Mouse (Mus musculus) hindbrain, postnatal 0 days (tissue): Measurements from ENCODE around the gene Ano9. TPM values are rescaled to one million over a fixed set of nuclear protein-coding genes. Genes with fewer than 3 reads are reported as not detected.

Experiments used
- ATAC-seq: fragments of 200-750 bp; cut with Nextera tagmentation; 2 replicates; pipeline ENCODE4 v1.8.0; 2017; ENCODE audit warnings: mild to moderate bottlenecking, moderate TSS enrichment, moderate library complexity
- DNase-seq: peaks from one replicate; pipeline ENCODE4 v3.0.0-alpha.2; 2015; ENCODE audit warnings: low spot score
- H3K27ac ChIP-seq: fragments of 300-500 bp; sonication (generic); 2 replicates; pipeline ENCODE4 v1.5.1; 2014; ENCODE audit warnings: mild to moderate bottlenecking
- H3K27me3 ChIP-seq: fragments of 300-500 bp; sonication (generic); 2 replicates; pipeline ENCODE4 v1.6.1; 2014; ENCODE audit warnings: low read length, mixed read lengths; ENCODE audit not compliant: insufficient read depth
- H3K36me3 ChIP-seq: fragments of 300-500 bp; sonication (generic); 2 replicates; pipeline ENCODE4 v1.6.1; 2014; ENCODE audit warnings: low read length, mixed read lengths; ENCODE audit not compliant: insufficient read depth
- H3K4me1 ChIP-seq: fragments of 300-500 bp; sonication (generic); 2 replicates; pipeline ENCODE4 v1.6.1; 2014; ENCODE audit warnings: antibody characterized with exemption, low read length, mixed read lengths; ENCODE audit not compliant: insufficient read depth
- H3K4me2 ChIP-seq: fragments of 300-500 bp; sonication (generic); 2 replicates; pipeline ENCODE4 v1.6.1; 2014; ENCODE audit warnings: low read depth, mild to moderate bottlenecking, low read length, moderate library complexity, mixed read lengths
- H3K4me3 ChIP-seq: fragments of 300-500 bp; sonication (generic); 2 replicates; pipeline ENCODE4 v1.5.1; 2014; ENCODE audit warnings: low read length
- H3K9ac ChIP-seq: fragments of 300-500 bp; sonication (generic); replicated peaks from 2 replicates; pipeline ENCODE4 v1.6.1; 2014; ENCODE audit warnings: mild to moderate bottlenecking, low read length, moderate library complexity, mixed read lengths
- H3K9me3 ChIP-seq: fragments of 300-500 bp; sonication (generic); 2 replicates; pipeline ENCODE4 v1.6.1; 2016; ENCODE audit warnings: low read length, mixed read lengths
- CTCF ChIP-seq: IDR thresholded peaks from 2 replicates; pipeline ENCODE4 v1.5.1; 2016; ENCODE audit warnings: antibody characterized with exemption, control low read depth, low read depth
- WGBS: fragments of 180-500 bp; shearing (Covaris S2); extraction: QIAGEN DNeasy Blood & Tissue Kit; methylation state at CpG from one replicate; pipeline ENCODE4 v1.1.7; 2014; 5-methylcytosine and 5-hydroxymethylcytosine counted together
- polyA plus RNA-seq: library from polyadenylated mRNA; unstranded; fragments of >200 nt; fragmentation: Nextera tagmentation; extraction: Ambion mirVana; gene quantifications from 2 replicates; pipeline ENCODE4 v1.2.1, GENCODE M21; 2015
- total RNA-seq: library from RNA; depleted of rRNA; stranded (reverse); fragments of >200 nt; gene quantifications from 2 replicates; pipeline ENCODE4 v1.2.3, GENCODE M21; 2014

The Ano9 gene
- total and polyA plus RNA-seq, 2 experiments from 2014 or later: 0.66 to 2.1 TPM

- 31% methylated on average over 33 of the region's 34 CpGs for WGBS
- Histone ChIP-seq H3K4me2 (no peak overlapping the region), H3K4me1 (no peaks in the 10 kb centered on the region), H3K4me3 (no peak overlapping the region), H3K27ac (no peak overlapping the region), H3K9ac (no peak overlapping the region), H3K27me3 (no peaks in the 10 kb centered on the region), H3K36me3 (no peaks in the 10 kb centered on the region), H3K9me3 (no peaks in the 10 kb centered on the region)
- ATAC-seq: no peak
- TF ChIP-seq CTCF: no peak
- DNase-seq: no peak
Observed at GRCm38 (mm10) chr7:141079481-141080449, 37.8 kb downstream of the Ano9 start.

GRCm38 (mm10) chr7:141078876-141079275, 38.7 kb downstream of the Ano9 start:
- ATAC-seq: no peak
- H3K9ac ChIP-seq: no peak overlapping the region
- no peaks in the 10 kb centered on the region for H3K36me3 ChIP-seq
- H3K27ac ChIP-seq: no peak overlapping the region
- H3K4me3 ChIP-seq: no peak overlapping the region
- no peak for TF ChIP-seq CTCF
- no peak overlapping the region for H3K4me2 ChIP-seq
- no peaks in the 10 kb centered on the region for H3K9me3 ChIP-seq
- WGBS: 82% methylated on average over 4 of the region's 4 CpGs
- no peak for DNase-seq
- no peaks in the 10 kb centered on the region for H3K4me1 ChIP-seq
- H3K27me3 ChIP-seq: no peaks in the 10 kb centered on the region

DNA sequence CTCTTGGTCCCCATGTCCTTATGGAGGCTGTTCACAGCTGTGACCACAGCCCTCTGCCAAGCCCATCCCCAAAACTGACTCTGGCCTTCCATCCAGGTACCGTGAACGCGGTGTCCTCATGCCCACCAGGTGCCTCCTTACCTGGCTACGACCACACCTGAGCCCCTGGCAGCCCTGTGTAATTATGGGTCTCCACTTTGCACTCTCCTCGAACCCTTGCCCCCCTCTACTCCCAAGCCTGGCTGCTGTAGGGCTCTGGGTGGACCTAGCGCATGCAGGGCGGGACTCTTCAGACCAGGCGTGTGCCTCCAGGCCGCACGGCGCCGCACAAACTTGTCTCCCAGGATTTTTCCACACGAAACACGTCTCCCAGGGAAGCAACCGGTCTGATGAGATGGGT, 39.8 kb downstream of the Ano9 start, which contains the start of gene Pkp3:
TSS of gene Pkp3 (plus strand) at position 378 of the 400 bp plus-strand sequence.
- Histone ChIP-seq H3K9me3 (no peaks in the 10 kb centered on the region), H3K4me3 (no peak within 1 kb of the TSS), H3K27me3 (no peaks in the 10 kb centered on the region), H3K4me2 (no peak within 1 kb of the TSS), H3K4me1 (no peaks in the 10 kb centered on the region), H3K9ac (no peak within 1 kb of the TSS), H3K36me3 (no peaks in the 10 kb centered on the region), H3K27ac (no peak within 1 kb of the TSS)
- ATAC-seq (no peak), DNase-seq (no peak)
- no peak for TF ChIP-seq CTCF
- 94% methylated on average over 15 of the region's 15 CpGs for WGBS

- 77% methylated on average over 4 of the region's 4 CpGs for WGBS
Observed at GRCm38 (mm10) chr7:141073782-141074181, 43.8 kb downstream of the Ano9 start.

DNA sequence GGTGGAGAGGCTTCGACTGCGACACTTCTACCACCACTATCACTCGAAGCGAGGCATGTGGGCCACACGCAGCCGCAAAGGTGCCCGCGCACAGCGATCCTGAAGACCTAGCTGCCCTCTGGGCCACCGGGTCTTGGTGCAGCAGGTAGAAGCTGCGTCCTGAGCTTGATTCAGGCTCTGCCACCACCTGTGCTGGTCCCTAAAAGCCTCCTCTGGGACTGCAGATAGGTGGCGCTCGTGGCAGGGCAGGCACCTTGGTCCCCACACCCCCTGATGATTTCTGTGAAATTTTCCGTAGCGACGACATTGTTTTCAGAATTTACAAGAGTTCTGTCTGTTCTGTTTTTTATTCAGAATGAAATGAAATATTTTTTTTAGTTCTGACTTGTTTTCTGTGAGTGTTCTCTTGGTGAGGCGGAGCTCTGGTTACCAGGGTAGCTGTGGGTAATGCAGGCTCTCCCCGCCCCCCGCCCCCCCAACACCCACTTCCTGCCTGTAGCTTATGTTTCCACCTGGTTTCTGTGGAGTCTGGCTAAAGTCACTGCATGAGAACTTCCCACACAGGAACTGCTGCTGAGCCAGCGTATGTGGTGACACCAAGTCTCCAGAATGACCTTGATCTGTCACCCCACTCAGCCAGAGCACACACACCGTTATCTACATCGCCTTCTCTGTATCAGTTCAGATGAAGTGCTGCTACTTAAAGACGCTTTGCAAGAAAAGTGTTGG, 45.4 kb downstream of the Ano9 start:
- H3K27me3 ChIP-seq: no peaks in the 10 kb centered on the region
- peak; percentile 69 for TF ChIP-seq CTCF
- peaks cover 11% of the 10 kb centered on the region; the same call in 1 of the 2 replicates for H3K36me3 ChIP-seq
- no peak overlapping the region for H3K9ac ChIP-seq
- no peak overlapping the region for H3K4me2 ChIP-seq
- H3K4me3 ChIP-seq: no peak overlapping the region
- ATAC-seq: no peak
- peaks cover 11% of the 10 kb centered on the region for H3K4me1 ChIP-seq
- DNase-seq: no peak
- 36% methylated on average over 23 of the region's 23 CpGs for WGBS
- no peak overlapping the region for H3K27ac ChIP-seq
- H3K9me3 ChIP-seq: no peaks in the 10 kb centered on the region

More at GRCm38 (mm10) chr7:141073782-141074181, 43.8 kb downstream of the Ano9 start:
- no peak for TF ChIP-seq CTCF
- Histone ChIP-seq H3K27ac (no peak overlapping the region), H3K36me3 (no peaks in the 10 kb centered on the region), H3K4me2 (no peak overlapping the region), H3K4me3 (no peak overlapping the region), H3K9ac (no peak overlapping the region), H3K9me3 (no peaks in the 10 kb centered on the region), H3K4me1 (peaks cover 11% of the 10 kb centered on the region), H3K27me3 (no peaks in the 10 kb centered on the region)
- DNase-seq (no peak), ATAC-seq (no peak)

DNA sequence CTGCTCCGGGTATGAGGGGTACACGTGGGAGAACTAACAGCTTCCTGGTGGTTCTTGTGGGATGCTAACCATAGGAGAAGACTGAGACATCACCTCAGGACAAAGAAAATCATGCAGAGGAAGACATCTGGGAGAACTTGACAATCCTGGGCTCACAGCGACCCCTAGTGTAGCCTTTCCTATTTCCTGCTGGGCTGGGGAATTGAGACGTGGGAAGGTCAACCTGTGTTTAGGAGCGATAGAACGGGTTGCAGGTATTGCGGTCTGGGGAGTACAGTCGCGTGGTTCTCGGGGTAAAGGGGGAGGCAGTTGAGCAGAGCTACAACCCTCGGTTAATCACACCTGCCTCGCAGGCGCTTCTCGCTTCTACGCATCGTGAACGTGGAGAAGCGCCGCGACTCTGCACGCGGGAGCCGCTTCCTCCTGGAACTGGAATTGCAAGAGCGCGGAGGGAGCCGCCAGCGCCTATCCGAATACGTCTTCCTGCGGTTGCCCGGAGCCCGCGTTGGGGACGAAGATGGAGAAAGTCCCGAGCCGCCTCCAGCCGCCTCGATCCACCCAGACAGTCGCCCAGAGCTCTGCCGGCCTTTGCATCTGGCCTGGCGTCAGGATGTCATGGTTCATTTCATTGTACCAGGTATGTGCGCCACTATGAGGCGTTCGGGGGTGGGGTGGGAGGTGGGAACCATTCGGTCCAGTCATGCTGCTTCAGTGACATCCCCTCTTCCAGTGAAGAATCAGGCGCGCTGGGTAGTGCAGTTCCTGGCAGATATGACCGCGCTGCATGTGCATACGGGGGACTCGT, 47.3 kb downstream of the Ano9 start:
- peak overlapping the region; percentile 53 for H3K9ac ChIP-seq
- H3K4me1 ChIP-seq: peaks cover 11% of the 10 kb centered on the region
- WGBS: under 1% methylated on average over 51 of the region's 51 CpGs
- ATAC-seq (peak; percentile 72), DNase-seq (peak; percentile 90)
- peak overlapping the region; percentile 65 for H3K4me2 ChIP-seq
- no peaks in the 10 kb centered on the region for H3K27me3 ChIP-seq
- H3K36me3 ChIP-seq: peaks cover 27% of the 10 kb centered on the region; the same call in 1 of the 2 replicates
- peak overlapping the region; percentile 33 for H3K4me3 ChIP-seq
- H3K9me3 ChIP-seq: no peaks in the 10 kb centered on the region
- peak; percentile 89 for TF ChIP-seq CTCF
- peak overlapping the region; percentile 90 for H3K27ac ChIP-seq
